Mouse (Mus musculus): Measurements from ENCODE around the gene Lcmt1. TPM values are rescaled to one million over a fixed set of nuclear protein-coding genes. Genes with fewer than 3 reads are reported as not detected.

The Lcmt1 gene
- polyA plus RNA-seq, 1 experiment from 2014 or later: 37.5 TPM

GRCm38 (mm10) chr7:123404198-123404597 is 34.6 kb downstream of the Lcmt1 start:
- 81% methylated on average over 6 of the region's 6 CpGs for WGBS
- Histone ChIP-seq H3K4me1 (replicated peaks) (peaks cover 28% of the 10 kb centered on the region), H3K9me3 (replicated peaks) (no peaks in the 10 kb centered on the region), H3K4me2 (no peak overlapping the region), H3K27me3 (replicated peaks) (no peaks in the 10 kb centered on the region), H3K36me3 (peaks cover 30% of the 10 kb centered on the region), H3K9ac (no peak overlapping the region), H3K27ac (ENCODE audit: poor library complexity, severe bottlenecking) (no peak overlapping the region), H3K4me3 (no peak overlapping the region)
- ATAC-seq (ENCODE audit: insufficient number of reproducible peaks, low FRiP score): no peak

- Histone ChIP-seq H3K4me1 (replicated peaks) (peaks cover 28% of the 10 kb centered on the region), H3K4me3 (no peak overlapping the region), H3K36me3 (peaks cover 30% of the 10 kb centered on the region), H3K27me3 (replicated peaks) (no peaks in the 10 kb centered on the region), H3K9ac (no peak overlapping the region), H3K9me3 (replicated peaks) (no peaks in the 10 kb centered on the region), H3K4me2 (no peak overlapping the region), H3K27ac (ENCODE audit: poor library complexity, severe bottlenecking) (peak overlapping the region; percentile 81)
- 15% methylated on average over 3 of the region's 3 CpGs for WGBS
- peak; percentile 69; the same call in 1 of the 2 replicates for ATAC-seq (ENCODE audit: insufficient number of reproducible peaks, low FRiP score)
Measured at GRCm38 (mm10) chr7:123405619-123406018, 36.0 kb downstream of the Lcmt1 start.

DNA sequence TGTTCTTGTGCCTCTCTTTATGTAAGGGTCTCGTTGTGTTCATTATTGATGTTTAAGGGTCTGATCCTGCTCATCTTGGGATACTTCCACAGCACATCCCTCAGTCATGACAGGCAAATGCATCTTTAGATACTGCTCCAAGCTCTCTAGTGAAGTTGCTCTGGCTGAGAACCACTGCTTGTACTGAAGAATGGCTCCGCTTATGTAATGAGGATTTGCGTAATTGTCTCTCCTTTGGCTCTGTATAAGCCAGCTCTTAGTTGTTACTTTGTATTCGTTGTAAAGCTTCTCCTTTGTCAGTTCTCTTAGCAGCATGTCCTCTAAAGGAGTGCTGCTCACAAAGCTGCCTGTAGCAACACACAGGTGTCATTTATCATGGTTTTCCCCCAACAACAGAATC is 37.4 kb downstream of the Lcmt1 start:
- ATAC-seq (ENCODE audit: insufficient number of reproducible peaks, low FRiP score): no peak
- Histone ChIP-seq H3K9me3 (replicated peaks) (no peaks in the 10 kb centered on the region), H3K4me3 (no peak overlapping the region), H3K4me1 (replicated peaks) (peaks cover 28% of the 10 kb centered on the region), H3K36me3 (peaks cover 29% of the 10 kb centered on the region), H3K4me2 (no peak overlapping the region), H3K27me3 (replicated peaks) (no peaks in the 10 kb centered on the region), H3K9ac (no peak overlapping the region), H3K27ac (ENCODE audit: poor library complexity, severe bottlenecking) (no peak overlapping the region)
- 92% methylated on average over 4 of the region's 4 CpGs for WGBS

- H3K27me3 ChIP-seq (replicated peaks): no peaks in the 10 kb centered on the region
- H3K36me3 ChIP-seq: peaks cover 12% of the 10 kb centered on the region
- no peaks in the 10 kb centered on the region for H3K9me3 ChIP-seq (replicated peaks)
- WGBS: 89% methylated on average over 7 of the region's 7 CpGs
- no peak for ATAC-seq (ENCODE audit: insufficient number of reproducible peaks, low FRiP score)
- peaks cover 14% of the 10 kb centered on the region for H3K4me1 ChIP-seq (replicated peaks)
- no peak overlapping the region for H3K27ac ChIP-seq (ENCODE audit: poor library complexity, severe bottlenecking)
- no peak overlapping the region for H3K4me3 ChIP-seq
- no peak overlapping the region for H3K4me2 ChIP-seq
- H3K9ac ChIP-seq: no peak overlapping the region
Measured at GRCm38 (mm10) chr7:123410502-123410901, 40.9 kb downstream of the Lcmt1 start.

DNA sequence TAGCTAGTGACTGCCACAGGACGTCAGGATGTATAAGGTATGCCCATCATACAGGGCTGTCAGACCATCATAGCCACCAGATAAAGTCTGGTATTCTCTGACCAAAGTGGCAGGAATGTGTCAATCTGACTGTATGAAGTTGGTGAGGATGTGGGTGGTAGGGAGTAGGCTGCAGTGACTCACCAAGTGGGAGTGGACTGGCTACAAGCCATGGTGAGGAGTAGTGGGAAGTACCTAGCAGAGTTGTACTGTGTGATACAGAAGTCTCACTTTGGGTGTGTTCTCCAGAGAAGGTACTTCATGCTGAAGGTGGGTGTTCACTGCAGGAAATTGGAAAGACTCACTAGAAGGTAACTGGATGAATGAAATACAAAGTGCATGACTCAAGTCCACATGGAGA is 41.5 kb downstream of the Lcmt1 start:
- no peaks in the 10 kb centered on the region for H3K27me3 ChIP-seq (replicated peaks)
- peaks cover 8% of the 10 kb centered on the region for H3K4me1 ChIP-seq (replicated peaks)
- H3K4me3 ChIP-seq: no peak overlapping the region
- H3K27ac ChIP-seq (ENCODE audit: poor library complexity, severe bottlenecking): no peak overlapping the region
- H3K9me3 ChIP-seq (replicated peaks): no peaks in the 10 kb centered on the region
- WGBS: 35% methylated on average over 1 of the region's 1 CpGs
- peaks cover 12% of the 10 kb centered on the region for H3K36me3 ChIP-seq
- no peak for ATAC-seq (ENCODE audit: insufficient number of reproducible peaks, low FRiP score)
- H3K9ac ChIP-seq: no peak overlapping the region
- H3K4me2 ChIP-seq: no peak overlapping the region

GRCm38 (mm10) chr7:123412143-123412542 is 42.6 kb downstream of the Lcmt1 start:
- Histone ChIP-seq H3K9ac (no peak overlapping the region), H3K4me1 (replicated peaks) (0 out of 2 replicates have a peak, but pooled peaks cover 4% of the 10 kb centered on the region), H3K36me3 (peaks cover 12% of the 10 kb centered on the region), H3K27me3 (replicated peaks) (no peaks in the 10 kb centered on the region), H3K27ac (ENCODE audit: poor library complexity, severe bottlenecking) (no peak overlapping the region), H3K4me2 (no peak overlapping the region), H3K9me3 (replicated peaks) (no peaks in the 10 kb centered on the region), H3K4me3 (no peak overlapping the region)
- 85% methylated on average over 3 of the region's 3 CpGs for WGBS
- ATAC-seq (ENCODE audit: insufficient number of reproducible peaks, low FRiP score): no peak

DNA sequence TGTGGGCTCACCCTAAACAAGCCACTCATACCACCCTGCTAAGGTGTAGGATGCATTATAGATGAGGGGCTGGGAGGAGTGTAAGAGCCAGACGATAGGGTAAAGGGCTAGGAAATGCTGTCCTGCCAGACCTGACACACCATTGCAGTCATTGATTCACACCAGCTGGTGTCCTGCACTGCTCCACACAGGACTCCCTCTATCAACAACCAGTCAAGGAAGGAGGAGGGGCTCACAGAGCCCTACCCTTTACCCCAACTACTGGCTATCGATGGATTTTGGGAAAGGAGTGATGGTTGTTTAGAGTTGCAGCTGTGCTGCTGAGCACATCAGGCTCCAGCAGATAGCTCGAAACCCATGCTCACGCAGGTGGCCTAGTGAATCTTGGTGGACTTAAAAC is 47.2 kb downstream of the Lcmt1 start:
- Histone ChIP-seq H3K4me1 (replicated peaks) (no peaks in the 10 kb centered on the region), H3K9me3 (replicated peaks) (no peaks in the 10 kb centered on the region), H3K4me2 (no peak overlapping the region), H3K4me3 (no peak overlapping the region), H3K9ac (no peak overlapping the region), H3K27me3 (replicated peaks) (no peaks in the 10 kb centered on the region), H3K27ac (ENCODE audit: poor library complexity, severe bottlenecking) (no peak overlapping the region), H3K36me3 (peaks cover 34% of the 10 kb centered on the region; the same call in 1 of the 2 replicates)
- WGBS: 65% methylated on average over 4 of the region's 4 CpGs
- no peak for ATAC-seq (ENCODE audit: insufficient number of reproducible peaks, low FRiP score)

DNA sequence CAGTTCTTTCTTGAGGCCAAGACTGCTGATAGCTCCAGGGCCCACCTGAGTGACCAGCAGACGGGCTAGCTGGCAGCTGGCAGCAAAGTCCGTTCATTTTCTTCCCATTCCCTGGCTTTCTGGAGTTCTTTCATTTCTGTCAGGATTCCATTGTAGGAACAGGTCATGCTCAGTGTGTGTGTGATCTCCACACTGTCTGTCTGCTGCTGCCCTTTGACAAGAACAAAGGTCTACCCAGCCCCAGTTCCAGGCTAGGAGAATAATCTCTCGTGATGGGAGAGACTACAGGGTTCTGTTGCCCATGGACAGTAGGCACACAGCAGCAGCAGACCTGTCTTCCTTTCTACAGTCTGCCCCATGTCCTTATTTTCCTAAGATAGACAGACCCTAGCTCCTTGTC is 48.1 kb downstream of the Lcmt1 start:
- H3K9ac ChIP-seq: no peak overlapping the region
- peaks cover 39% of the 10 kb centered on the region for H3K36me3 ChIP-seq
- H3K4me1 ChIP-seq (replicated peaks): no peaks in the 10 kb centered on the region
- WGBS: 86% methylated on average over 3 of the region's 3 CpGs
- H3K27ac ChIP-seq (ENCODE audit: poor library complexity, severe bottlenecking): no peak overlapping the region
- no peak for ATAC-seq (ENCODE audit: insufficient number of reproducible peaks, low FRiP score)
- no peaks in the 10 kb centered on the region for H3K27me3 ChIP-seq (replicated peaks)
- no peak overlapping the region for H3K4me2 ChIP-seq
- no peaks in the 10 kb centered on the region for H3K9me3 ChIP-seq (replicated peaks)
- H3K4me3 ChIP-seq: no peak overlapping the region

GRCm38 (mm10) chr7:123419984-123420383 is 50.4 kb downstream of the Lcmt1 start:
- no peak for ATAC-seq (ENCODE audit: insufficient number of reproducible peaks, low FRiP score)
- H3K27me3 ChIP-seq (replicated peaks): no peaks in the 10 kb centered on the region
- no peak overlapping the region for H3K4me3 ChIP-seq
- peaks cover 42% of the 10 kb centered on the region for H3K36me3 ChIP-seq
- H3K27ac ChIP-seq (ENCODE audit: poor library complexity, severe bottlenecking): no peak overlapping the region
- H3K9me3 ChIP-seq (replicated peaks): no peaks in the 10 kb centered on the region
- peaks cover 4% of the 10 kb centered on the region for H3K4me1 ChIP-seq (replicated peaks)
- no peak overlapping the region for H3K4me2 ChIP-seq
- 96% methylated on average over 4 of the region's 4 CpGs for WGBS
- H3K9ac ChIP-seq: no peak overlapping the region

DNA sequence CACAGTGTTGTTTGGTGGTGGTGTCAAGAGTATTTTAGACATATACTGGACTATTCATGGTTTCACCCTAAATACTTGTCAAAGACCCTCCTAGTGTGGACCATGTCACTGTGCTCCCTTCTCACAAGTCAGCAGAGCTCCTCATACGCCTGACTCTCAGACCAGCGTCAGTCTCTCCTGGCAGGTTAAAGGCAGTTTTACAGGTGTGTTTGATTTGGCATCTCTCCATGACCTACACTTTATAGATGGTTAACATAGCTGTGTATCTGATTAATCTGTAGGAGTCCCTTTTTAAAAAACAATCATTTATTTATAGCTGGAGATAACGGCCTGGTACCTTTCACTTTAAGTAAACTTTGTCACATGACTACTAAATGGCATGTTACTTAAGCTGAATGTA is 52.4 kb downstream of the Lcmt1 start:
- Histone ChIP-seq H3K27ac (ENCODE audit: poor library complexity, severe bottlenecking) (no peak overlapping the region), H3K9me3 (replicated peaks) (no peaks in the 10 kb centered on the region), H3K4me1 (replicated peaks) (peaks cover 14% of the 10 kb centered on the region), H3K36me3 (peaks cover 42% of the 10 kb centered on the region), H3K9ac (no peak overlapping the region), H3K4me2 (no peak overlapping the region), H3K4me3 (no peak overlapping the region), H3K27me3 (replicated peaks) (no peaks in the 10 kb centered on the region)
- 91% methylated on average over 3 of the region's 3 CpGs for WGBS
- no peak for ATAC-seq (ENCODE audit: insufficient number of reproducible peaks, low FRiP score)

DNA sequence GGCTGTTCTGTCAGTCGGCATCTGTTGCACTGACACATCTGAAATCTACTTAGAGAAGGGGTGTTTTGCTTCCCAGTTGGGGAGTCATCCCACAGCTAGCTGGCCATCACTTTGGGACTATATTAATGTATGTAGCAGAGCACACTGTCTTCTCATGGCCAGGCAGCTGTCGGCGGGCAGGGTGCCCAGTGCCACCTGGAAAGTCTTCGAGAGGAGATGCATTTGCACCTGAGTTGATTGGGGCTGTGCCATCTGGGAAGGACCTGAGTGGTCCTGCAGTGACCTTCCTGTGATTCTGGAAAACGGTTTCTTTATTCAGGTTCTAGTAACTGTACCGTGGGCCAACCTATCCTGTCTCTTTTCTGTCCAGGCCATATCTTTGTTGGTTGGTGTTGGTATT is 54.7 kb downstream of the Lcmt1 start:
- 92% methylated on average over 6 of the region's 6 CpGs for WGBS

DNA sequence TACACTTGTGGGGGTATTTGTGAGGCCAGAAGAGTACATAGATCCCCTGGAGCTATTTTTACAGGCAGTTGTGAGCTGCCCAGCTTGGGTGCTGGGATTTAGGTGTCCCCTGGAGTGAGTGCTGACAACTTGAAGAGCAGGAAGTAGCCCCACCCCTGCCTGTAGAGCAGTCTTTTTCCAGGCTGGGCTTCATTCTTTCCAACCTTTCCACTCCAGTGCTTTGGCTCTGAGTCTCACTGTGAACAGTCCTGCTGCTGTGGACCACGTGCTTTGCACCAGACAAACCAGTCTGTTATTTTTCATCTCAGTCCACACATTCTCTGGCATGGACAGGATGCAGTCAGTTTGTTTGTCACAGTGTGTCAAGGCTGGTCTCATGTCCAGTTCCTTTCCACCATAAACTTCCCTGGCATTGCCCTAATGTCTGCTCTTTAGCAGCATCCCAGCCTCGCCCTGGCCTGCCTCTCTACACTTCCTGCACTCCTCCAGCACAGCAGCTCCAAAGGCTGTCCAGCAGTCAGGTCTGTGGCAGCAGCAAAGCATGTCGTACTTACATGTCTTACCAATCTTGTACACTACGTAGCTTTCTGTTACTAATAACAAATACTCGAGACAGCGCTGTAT is 55.7 kb downstream of the Lcmt1 start:
- Histone ChIP-seq H3K4me2 (no peak overlapping the region), H3K4me1 (replicated peaks) (peaks cover 14% of the 10 kb centered on the region), H3K4me3 (no peak overlapping the region), H3K36me3 (peaks cover 49% of the 10 kb centered on the region), H3K27ac (ENCODE audit: poor library complexity, severe bottlenecking) (peak overlapping the region; percentile 76), H3K27me3 (replicated peaks) (no peaks in the 10 kb centered on the region), H3K9me3 (replicated peaks) (no peaks in the 10 kb centered on the region), H3K9ac (no peak overlapping the region)
- ATAC-seq (ENCODE audit: insufficient number of reproducible peaks, low FRiP score): peak; percentile 79
- 65% methylated on average over 6 of the region's 6 CpGs for WGBS

More for the DNA sequence above, 54.7 kb downstream of the Lcmt1 start:
- Histone ChIP-seq H3K36me3 (peaks cover 44% of the 10 kb centered on the region), H3K4me3 (no peak overlapping the region), H3K4me2 (no peak overlapping the region), H3K27ac (ENCODE audit: poor library complexity, severe bottlenecking) (no peak overlapping the region), H3K9me3 (replicated peaks) (no peaks in the 10 kb centered on the region), H3K27me3 (replicated peaks) (no peaks in the 10 kb centered on the region), H3K4me1 (replicated peaks) (peaks cover 14% of the 10 kb centered on the region), H3K9ac (no peak overlapping the region)
- no peak for ATAC-seq (ENCODE audit: insufficient number of reproducible peaks, low FRiP score)
